Mouse (Mus musculus) megakaryocyte-erythroid progenitor cell, adult 5-6 weeks (primary cell): ENCODE results near the gene Creg2. TPM values are rescaled to one million over a fixed set of nuclear protein-coding genes. Genes with fewer than 3 reads are reported as not detected.

Experiments used
- ATAC-seq: replicated peaks from 2 replicates; pipeline ENCODE4 v1.8.0; 2016; ENCODE audit warnings: mild to moderate bottlenecking, inconsistent platforms; ENCODE audit not compliant: severe bottlenecking, poor library complexity, low FRiP score, low TSS enrichment
- total RNA-seq, 2 experiments: library from RNA; stranded (forward) in 1 of 2; stranded (reverse) in 1 of 2; fragments of 200-1000, 215-1000 nt in 1 of 2; fragments of >200 nt in 1 of 2; fragmentation: Nextera tagmentation in 1 of 2; gene quantifications; 2 replicates each; pipeline ENCODE4 v1.2.3; 2014 to 2017

Gene Creg2
- total RNA-seq (2014; fragmentation: Nextera tagmentation) (not detected in 2 replicates), total RNA-seq (2017) (not detected in 2 replicates)

DNA sequence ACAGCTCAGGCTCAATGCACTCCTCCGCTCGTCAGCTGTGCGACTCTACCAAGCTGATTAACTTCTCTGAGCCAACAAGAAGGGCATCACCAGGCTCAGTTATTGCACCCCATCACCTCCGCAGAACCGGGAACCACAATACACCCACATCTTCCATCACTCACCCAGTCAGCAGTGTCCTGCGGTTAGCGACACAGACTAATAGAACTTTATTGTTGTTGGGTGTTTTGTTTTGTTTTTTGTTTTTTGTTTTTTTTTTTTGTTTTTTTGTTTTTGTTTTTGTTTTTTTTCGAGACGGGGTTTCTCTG is at the start of gene Creg2:
Gene Creg2, minus strand, starts transcription at position 234 of the 308 bp plus-strand sequence.
- no peak for ATAC-seq

DNA sequence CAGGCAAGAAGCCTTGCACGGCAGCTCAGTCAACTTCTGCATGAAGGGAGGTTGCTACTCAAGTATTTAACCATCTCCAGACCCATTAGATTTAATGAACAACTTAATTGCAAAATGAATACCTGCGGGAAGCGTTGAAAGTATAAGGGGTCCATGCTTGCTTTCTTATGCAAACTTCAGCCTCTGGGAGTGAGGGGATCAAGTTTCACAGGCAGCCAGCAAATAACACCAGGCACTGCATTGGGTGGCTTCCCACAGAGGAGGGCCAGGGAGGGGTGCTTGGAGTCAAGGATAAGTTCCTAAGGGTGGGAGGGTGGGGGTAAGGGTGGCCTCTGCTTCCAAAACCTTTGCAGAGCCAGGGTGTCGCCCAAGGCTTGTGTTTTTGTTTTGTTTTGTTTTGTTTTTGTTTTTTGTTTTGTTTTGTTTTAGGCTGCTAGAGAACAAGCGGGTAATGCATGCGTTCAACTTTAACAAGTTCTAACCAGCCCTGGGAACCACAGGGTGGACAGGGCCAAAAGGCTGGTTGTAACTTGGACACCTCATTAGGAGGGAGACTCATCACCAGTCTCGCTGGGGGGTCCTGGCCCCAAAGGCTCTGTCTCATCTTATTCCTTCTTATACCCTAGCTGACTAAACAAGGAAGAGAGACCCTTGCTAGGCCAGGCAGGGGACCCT is 49.5 kb upstream of the Creg2 start:
- ATAC-seq = no peak

DNA sequence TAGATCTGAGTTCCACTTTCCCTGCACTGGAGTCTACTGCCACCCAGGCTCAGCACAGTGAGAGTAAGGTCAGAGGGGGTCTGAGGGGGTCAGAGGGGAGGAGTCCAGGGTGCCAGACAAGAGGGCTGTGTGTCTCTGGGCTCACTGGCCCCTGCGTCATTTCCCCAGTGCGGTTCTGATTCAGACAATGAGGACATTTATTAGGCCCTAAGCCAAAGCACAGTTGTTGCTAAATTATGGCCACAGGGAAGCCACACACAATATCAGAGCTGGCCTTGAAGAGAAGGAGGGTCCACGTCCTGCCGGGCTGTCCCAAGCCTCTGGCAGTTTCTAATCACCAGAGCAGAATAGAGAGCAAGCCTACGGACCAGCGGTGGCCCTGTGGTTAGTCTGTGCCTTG is 47.2 kb upstream of the Creg2 start:
- no peak for ATAC-seq

- ATAC-seq = no peak
These were observed 43.9 kb upstream of the Creg2 start for GRCm38 (mm10) chr1:39695198-39695597.

DNA sequence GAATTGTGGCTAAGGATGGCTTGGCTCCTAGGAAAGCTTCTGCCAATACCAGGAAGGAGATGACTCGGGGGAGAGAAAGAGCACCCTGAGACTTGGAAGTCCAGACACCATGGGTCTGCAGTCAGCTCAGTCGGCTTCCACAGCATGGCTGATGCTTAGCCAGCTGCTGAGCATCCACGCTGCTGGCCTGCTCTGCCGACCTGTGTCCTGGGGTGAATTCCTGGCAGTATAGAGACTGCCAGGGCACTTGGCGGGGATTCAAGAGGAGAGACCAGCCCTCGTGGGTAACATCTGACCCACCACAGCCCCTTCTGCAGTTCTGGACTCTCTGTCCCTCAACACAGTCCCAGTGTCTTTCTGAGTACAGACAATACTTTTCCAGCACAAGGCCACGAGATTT is 43.5 kb upstream of the Creg2 start:
- no peak for ATAC-seq

- no peak for ATAC-seq
These were observed 40.7 kb upstream of the Creg2 start for GRCm38 (mm10) chr1:39691974-39692373.

- no peak for ATAC-seq
These were observed 39.8 kb upstream of the Creg2 start for GRCm38 (mm10) chr1:39691061-39691460.

DNA sequence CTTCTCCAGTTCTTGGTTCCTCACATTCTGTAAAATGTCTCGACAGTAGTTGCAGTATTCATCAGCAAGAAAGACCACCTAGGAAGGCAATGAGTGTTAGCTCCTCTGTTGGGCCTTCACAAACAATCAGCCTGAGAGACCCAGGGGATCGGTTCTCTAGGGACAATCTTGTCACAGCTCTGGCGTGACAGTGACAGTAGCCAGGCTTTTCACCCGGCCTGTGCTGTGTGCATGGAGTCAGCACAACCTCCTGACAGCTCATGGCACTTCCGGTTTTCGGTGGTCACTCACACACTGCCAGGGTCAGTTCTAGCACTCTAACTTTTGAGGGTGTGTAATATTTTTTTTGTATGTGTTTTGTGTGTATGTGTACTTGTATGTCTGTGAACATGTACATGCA is 37.3 kb upstream of the Creg2 start:
- ATAC-seq = no peak

- no peak for ATAC-seq
These were observed 36.0 kb upstream of the Creg2 start for GRCm38 (mm10) chr1:39687279-39687678.

- peak; percentile 69 for ATAC-seq
These were observed 34.6 kb upstream of the Creg2 start for GRCm38 (mm10) chr1:39685841-39686240.

DNA sequence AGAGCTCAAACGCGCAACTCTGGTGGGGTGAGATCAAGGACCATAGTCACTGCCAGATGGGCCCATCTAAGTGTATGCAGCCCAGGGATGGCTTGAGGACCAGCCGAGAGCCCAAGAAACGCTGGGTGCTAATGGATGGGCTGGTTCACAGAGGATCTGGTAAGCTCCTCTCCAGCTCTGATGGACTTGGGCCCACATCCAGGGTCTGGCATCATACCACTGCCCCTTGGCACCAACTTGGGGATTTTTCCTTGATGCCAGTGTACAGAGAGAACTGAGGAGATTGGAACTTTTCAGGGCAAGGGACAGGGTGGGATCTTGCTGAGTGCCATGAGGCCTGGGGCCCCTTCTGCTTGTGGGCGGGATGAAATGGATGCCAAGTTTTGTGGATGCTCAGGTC is 30.4 kb upstream of the Creg2 start:
- ATAC-seq = no peak

- 0 out of 2 replicates have a peak, but pooled peaks have one; percentile 52 for ATAC-seq
These were observed 29.3 kb upstream of the Creg2 start for GRCm38 (mm10) chr1:39680546-39680945.

DNA sequence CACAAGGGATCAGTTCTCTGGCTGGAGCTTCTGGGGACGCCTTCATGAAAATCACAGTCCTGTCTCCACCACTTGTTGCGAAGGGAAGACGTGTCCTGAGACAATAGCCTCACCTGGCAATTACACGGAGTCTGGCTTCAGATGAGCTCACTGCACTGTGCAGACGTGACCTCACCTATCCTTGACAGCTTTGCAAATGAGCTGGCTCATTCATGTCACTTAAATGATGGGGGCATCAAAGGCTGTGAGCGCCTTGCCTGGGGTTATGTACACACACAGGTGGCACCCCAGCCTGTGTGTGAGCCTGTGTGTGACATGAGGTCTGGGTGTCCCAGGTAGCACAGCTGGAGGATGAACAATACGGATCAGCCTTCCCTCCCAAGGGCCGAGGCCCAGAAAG is 27.6 kb upstream of the Creg2 start:
- no peak for ATAC-seq

DNA sequence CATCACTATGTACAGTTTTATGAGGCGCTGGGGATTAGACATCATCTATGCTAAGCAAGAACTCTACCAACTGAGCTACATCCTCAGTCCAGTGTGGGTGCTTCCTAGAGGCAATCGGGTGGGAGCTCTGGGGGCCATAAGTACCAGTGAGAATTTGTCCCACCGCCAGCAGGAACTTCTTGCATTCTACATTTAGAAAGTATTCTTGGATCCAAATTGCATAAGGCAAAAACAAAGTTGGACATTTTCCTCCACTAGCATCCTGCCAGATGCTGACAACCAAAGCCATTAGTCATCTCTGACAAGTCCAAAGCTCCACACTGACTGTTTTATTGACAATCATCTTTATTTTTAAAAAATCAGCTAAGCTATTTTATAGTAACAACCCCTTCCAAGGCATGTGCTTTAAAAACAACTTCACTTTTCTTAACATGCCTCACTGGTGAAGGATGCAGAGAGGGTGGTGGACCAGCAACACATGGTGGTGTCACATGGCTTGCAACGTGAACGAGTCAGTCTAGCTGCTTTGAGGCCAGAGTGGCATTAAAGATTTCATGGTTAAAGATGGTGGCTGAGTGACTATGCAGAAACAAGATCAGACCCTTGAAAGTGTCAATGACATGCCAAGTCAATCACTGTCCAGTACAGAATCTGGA is 25.1 kb upstream of the Creg2 start:
- no peak for ATAC-seq

DNA sequence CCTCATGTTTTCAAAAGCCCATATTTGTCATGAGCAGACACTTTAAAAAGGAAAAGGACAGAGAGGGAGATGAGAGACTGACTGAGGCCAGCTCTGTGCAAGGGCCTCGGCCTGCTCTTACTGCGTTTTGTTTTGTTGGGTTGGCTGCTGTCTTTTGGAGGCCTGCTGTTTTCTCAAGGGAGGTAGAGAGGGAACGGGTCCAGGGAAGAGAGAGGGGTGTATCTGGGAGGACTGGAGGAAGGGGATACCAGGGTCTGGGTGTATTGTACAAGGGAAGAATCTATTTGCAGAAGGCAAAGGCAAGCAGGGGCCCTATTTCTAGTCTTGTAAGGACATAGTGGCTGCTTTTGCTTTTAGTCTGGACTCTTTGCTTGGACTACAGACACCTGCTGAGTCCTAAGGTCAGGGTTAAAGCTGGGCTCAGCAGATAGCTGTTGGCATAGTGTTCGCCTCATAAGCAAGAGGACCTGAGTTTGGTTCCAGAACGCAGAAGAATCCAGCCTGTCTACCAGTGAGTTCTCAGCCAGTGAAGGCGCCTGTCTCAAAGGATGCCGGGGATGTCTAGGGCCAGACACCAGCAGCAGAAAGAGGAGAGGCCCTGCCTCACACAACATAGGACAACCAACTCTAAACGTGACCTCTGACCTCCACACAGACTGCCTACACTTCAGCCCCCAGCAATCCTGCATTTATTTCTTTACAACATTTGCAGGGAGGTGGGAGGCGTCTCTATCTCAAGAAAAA is 21.3 kb upstream of the Creg2 start:
- no peak for ATAC-seq

DNA sequence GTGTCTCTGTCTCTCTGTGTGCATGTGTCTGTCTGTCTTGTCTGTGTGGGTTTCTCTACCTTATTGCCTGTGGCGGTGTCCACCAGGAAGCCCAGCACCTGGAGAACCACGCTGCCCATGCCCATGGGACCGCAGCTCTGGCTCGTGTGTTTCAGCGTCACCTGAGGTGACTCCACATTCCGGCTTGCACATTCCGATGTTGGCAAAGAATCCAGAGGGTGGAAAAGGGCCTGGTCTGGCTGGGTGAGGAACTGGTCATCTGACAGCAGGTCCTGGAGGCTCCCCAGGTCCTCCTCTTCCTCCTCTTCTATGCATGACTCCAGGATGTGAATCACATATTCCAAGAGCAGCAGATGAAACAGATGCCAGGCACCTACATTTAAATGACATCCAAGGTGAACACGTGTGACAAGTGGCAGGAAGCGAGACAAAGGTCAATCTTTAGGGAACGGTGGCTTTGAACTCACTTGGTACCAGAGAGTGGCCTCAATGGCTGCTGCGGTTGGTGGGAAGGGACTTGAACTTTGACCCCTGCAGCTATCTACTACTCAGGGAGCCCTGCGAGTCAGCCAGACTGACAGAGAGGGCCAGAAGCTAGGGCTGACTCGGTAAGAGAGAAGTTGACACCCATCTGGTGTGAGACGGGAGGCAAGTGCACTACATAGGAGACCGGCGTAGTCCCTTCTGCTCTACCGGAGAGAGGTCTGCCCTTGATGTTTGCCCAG is 19.1 kb upstream of the Creg2 start:
- no peak for ATAC-seq

DNA sequence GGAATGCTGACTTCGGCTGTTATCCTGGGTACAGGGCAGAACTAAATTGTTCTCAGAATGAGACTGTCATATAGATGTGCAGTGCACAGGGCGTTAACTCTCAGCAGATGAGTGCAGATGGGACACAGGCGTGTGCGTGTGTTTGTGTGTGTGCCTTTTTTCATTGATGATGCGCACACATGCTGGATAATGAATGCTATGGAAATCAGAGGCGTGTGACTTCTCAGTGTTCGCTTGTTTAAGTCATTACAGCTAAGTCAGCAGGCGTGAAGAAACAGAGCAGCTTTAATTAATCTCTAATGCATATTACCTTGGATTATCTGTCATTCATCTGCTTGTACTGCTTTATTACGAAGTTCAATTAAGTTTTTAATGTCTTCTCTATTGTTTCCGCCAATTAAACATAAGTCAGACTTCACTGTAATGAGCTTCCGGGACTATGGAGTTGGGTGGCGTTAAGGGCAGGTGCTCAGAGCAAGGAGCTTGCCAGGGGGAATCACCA is 15.5 kb upstream of the Creg2 start:
- ATAC-seq = no peak

DNA sequence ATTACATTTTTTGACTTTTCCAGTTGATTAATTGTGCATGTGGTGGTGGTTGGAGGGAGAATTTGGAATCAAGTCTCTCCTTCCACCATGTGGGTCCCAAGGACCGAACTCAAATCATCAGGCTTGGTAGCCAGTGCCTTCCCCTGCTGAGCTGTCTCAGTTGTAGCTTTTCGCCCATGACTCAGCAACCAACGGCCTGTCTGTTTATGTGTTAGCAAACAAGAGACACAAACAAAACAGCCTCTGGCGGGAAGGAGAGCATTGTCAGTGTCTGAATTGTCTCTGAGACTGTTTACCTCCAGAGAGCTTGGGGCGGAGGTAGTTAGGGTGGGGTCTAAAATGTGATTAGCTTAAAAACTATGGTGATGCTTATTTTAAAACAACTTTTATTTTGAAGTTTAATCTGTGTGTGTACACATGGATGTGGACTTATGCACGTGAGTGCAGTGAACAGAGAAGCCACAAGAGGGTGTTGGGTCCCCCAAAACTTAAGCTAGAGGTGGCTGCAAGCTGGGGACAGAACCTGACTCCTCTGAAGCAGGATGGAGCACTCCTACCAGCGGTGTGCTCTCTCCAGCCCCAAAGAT is 12.9 kb upstream of the Creg2 start:
- no peak for ATAC-seq

- ATAC-seq = no peak
These were observed 11.8 kb upstream of the Creg2 start for GRCm38 (mm10) chr1:39663050-39663449.
